Mouse (Mus musculus): ENCODE measurements at regions not wholly inside any gene's neighbourhood (a gene's known extent, or its start where the extent isn't known, plus 50 kb on each side); places are given as distances from the start of the nearest gene placed in this dataset.
A peak's percentile ranks its signal among the peaks of the same experiment; 100 is the strongest.

- no peak for DNase-seq (ENCODE audit: low read depth, low spot score)
Observed at GRCm38 (mm10) chr3:115815571-115816156, 72.0 kb upstream of the Dph5 start.

- DNase-seq (ENCODE audit: low read depth, low spot score), result no peak
Observed at GRCm38 (mm10) chr3:115816328-115817160, 71.1 kb upstream of the Dph5 start.

GRCm38 (mm10) chr3:115817771-115818170 is 69.9 kb upstream of the Dph5 start:
- no peak for DNase-seq (ENCODE audit: low read depth, low spot score)

DNA sequence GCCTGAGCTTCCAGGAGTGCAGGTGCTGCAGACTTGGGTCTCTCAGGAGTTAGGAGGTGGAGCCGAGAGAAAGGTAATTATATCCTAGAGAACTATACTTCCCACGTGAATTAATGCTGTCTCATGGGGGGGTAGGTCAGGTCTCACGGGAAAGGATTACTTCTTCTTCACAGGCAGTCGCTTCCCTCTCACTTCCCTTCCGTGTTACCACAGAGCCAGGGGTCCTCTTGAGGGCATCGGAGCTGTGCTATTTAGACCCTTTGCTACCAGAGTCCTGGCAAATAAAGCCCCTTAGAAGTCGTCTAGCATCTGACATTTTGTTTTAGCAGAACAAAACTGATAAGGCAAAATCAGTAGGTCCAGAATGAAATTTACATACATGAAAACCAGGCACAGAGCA is 68.9 kb upstream of the Dph5 start:
- DNase-seq (ENCODE audit: low read depth, low spot score), result no peak

DNA sequence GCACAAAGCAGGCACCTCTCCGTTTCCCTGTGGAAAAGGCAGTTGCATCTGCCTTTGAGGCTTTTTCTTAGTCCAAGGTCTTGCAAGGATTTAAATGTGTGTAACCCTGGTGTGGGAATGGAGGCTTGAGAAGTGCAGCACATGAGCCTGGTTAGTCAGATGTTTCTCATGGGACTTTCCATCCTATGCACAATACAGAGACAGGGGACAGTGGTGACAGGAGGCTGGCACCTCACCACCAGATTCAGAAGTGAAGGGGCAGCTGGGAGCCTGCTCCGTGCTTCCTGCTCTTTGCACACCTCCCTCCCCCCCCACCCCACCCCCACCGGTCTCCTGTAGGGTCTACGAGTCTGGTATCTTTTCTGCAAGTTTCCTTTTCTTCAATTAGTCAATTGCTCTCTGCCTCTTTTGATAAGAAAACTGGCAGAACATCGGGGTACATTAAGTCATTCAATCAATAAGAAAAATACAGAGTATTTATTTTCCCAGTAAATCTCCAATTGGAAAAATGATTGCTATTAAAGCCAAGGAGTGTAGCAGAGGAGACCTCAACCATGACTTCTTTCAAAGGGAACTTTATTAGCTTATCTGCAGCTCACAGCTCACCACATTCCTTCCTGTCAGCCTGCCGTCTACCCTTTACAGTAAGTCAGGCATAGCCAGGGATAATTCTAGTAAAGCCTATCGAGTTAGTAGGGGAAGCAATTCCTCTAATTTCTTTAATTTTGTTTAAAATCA is 68.1 kb upstream of the Dph5 start:
- DNase-seq (ENCODE audit: low read depth, low spot score), result no peak

GRCm38 (mm10) chr3:115820139-115820481 is 67.5 kb upstream of the Dph5 start:
- no peak for DNase-seq (ENCODE audit: low read depth, low spot score)

GRCm38 (mm10) chr3:115821627-115822026 is 66.0 kb upstream of the Dph5 start:
- no peak for DNase-seq (ENCODE audit: low read depth, low spot score)

- no peak for DNase-seq (ENCODE audit: low read depth, low spot score)
Observed at GRCm38 (mm10) chr3:115822491-115822890, 65.1 kb upstream of the Dph5 start.

DNA sequence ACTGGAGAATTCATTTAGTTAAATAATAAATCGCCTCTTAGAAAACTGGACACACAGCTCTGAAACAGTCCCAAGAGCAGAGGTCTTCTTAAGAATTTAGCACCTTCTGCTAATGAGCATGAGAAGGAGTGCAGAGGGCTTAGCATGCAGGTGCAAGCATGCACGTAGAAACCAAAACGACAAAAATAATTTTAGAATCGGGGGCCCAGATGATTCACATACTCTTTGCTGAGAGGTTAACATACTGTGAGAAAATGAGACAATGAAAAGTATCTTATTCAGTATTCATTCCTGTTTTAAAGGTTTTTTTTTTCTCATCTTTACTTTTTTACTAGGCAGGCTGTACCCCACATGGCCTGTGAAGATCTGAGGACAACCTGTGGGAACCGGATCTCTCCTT is 63.9 kb upstream of the Dph5 start:
- no peak for DNase-seq (ENCODE audit: low read depth, low spot score)

DNA sequence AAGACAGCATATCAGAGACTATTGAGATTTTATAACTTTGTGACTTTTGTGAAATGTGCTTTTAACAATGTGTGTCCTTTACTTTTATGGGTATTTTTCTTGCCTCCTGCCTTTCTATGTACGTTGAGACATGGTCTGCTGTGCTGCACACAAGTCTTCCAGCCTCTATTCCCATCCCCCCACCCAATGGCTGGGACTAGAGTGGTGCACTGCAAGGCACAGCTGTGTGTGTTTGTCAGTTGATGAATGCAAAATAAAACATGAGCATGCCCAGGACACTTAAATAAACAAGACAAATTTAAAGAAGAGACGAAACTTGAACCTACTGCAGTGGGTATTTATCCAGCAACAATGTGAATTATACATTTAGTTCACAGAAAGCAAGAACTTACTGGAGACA is 62.8 kb upstream of the Dph5 start:
- no peak for DNase-seq (ENCODE audit: low read depth, low spot score)

GRCm38 (mm10) chr3:115835381-115835780 is 52.3 kb upstream of the Dph5 start:
- DNase-seq (ENCODE audit: low read depth, low spot score), result no peak

DNA sequence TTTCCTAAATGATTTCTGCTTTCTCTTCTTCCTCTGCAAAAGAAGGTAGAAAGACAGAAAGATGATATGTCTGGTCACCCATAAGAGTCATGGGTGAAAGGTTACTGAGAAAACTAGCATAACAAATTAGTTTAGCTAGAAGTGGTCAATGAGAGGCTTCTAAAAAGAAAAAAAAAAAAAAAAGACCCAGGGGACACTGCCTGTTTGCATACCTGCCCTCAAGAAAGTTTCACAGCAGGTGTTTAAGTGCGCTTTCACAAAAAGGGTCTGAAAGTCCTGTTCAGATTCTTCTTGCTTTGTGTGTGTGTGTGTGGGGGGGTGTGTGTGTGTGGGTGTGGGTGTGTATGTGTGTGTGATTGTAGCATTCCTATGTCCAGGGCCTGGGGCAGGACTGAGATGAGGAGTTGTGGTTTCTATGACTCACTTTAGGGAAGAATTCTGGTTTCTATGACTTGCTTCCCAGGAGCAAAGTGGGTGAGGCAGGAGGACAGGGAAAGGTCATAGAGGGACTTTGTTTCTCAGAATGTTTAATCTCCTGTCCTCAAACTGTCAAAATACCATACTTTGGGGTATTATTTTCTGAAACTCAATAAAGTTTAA is 49.9 kb upstream of the Dph5 start:
- peak; percentile 58 for DNase-seq (ENCODE audit: low read depth, low spot score)
